ENCODE assay signal across 9 mouse cellular contexts in the genomic region with DNA sequence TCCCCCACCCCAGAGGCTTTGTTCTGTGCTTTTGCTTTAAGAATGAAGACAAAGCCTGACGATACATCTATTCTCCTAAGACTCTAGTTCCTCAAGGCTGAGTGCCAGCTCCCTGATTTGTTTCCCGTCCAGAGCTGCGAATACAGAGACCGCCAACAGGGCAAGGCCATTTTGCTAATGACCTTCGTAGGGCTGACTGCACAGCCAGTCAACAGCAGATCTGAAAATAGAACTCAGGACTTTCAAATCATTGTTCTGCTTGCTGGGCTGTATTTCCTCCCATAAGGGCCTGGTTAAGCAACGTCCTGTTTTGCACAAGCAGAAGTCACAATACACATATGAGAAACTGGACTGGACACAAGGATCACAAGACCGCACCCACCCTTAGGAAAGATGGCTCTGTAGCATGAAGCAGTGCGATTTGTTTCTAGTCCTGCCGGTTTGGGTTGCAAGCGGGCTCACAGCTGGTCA.
DNase-seq lines count a peak whose midpoint lies in the region; ATAC-seq and TF ChIP-seq lines count a peak whose summit lies in the region.
"Had no signal": no experiment of that assay in that cellular context is flagged by ENCODE, and none has a peak within 500 bp of the region (broad histone marks: within the 10 kb centered on the region; RNA-seq: fewer than 3 reads in every experiment).

No protein-coding gene starts in this region.

- peak in 1 of 2 experiments; percentile 8 for DNase-seq in layer of hippocampus, adult 2 months (ENCODE audit: low spot score in 2 of 2)
- DNase-seq in layer of hippocampus, postnatal 25 days (ENCODE audit: extremely low spot score in 1 of 2, low spot score in 1 of 2), result no peak
- peak; percentile 90 for DNase-seq in adrenal gland, adult 2 months
- peak; percentile 50 for DNase-seq in gastrocnemius, adult 18-20 months (ENCODE audit: low spot score)
- peak; percentile 68 for DNase-seq in kidney, adult 9 months
- DNase-seq in lung, postnatal 10 days, result peak; percentile 84
- DNase-seq in embryo, embryonic 10 days (ENCODE audit: low spot score), result no peak

- no peak for TF ChIP-seq CTCF in layer of hippocampus, adult 2 months (conservative IDR thresholded peaks at IDR 0.05)

- H3K27ac ChIP-seq in layer of hippocampus, adult 2 months, result peak overlapping the region; percentile 61; the same call in 1 of the 2 replicates
- H3K27ac ChIP-seq: kidney, postnatal 0 days had no signal

- H3K4me3 ChIP-seq in layer of hippocampus, adult 2 months, result no peak overlapping the region

- ATAC-seq in megakaryocyte-erythroid progenitor cell, adult 5-6 weeks (replicated peaks; ENCODE audit: low FRiP score, low TSS enrichment, poor library complexity, severe bottlenecking), result no peak

Comparison
In these comparisons a context has a peak if more than half of its experiments do, and no peak if none do; other contexts are left out.
1. DNase-seq: peak in adrenal gland, adult 2 months (single experiment), gastrocnemius, adult 18-20 months (single experiment), kidney, adult 9 months (single experiment) and lung, postnatal 10 days (single experiment); none in layer of hippocampus, postnatal 25 days (0 of 2) and embryo, embryonic 10 days (single experiment).